Mouse (Mus musculus) gastrocnemius, adult 8-10 months (tissue): Measurements from ENCODE around the gene Shbg. TPM values are rescaled to one million over a fixed set of nuclear protein-coding genes. Genes with fewer than 3 reads are reported as not detected.

Experiments
- DNase-seq, 2 experiments: peaks; one replicate each; pipeline ENCODE4 v3.0.0; 2022; ENCODE audit warnings: low spot score in 2 of 2
- total RNA-seq, 4 experiments: library from RNA; stranded (reverse); gene quantifications; 2 replicates each; pipeline ENCODE4 v1.2.4; 2022

The Shbg gene
- total RNA-seq = not detected

GRCm38 (mm10) chr11:69617805-69618204 is at the start of gene Shbg:
Shbg (minus strand) TSS chr11:69617905.
- no peak for DNase-seq

GRCm38 (mm10) chr11:69666665-69667005 is 48.9 kb upstream of the Shbg start:
- DNase-seq = no peak

- no peak for DNase-seq
Measured at GRCm38 (mm10) chr11:69665961-69666664, 48.4 kb upstream of the Shbg start, which contains the start of gene Cd68. Cd68 (minus strand) TSS chr11:69666153.

GRCm38 (mm10) chr11:69665457-69665960 is 47.8 kb upstream of the Shbg start:
- no peak for DNase-seq

GRCm38 (mm10) chr11:69664841-69665240 is 47.1 kb upstream of the Shbg start:
- no peak for DNase-seq

- no peak for DNase-seq
Measured at GRCm38 (mm10) chr11:69663795-69664194, 46.1 kb upstream of the Shbg start.

GRCm38 (mm10) chr11:69662967-69663671 is 45.4 kb upstream of the Shbg start:
- no peak for DNase-seq

GRCm38 (mm10) chr11:69662213-69662966 is 44.7 kb upstream of the Shbg start, which contains the start of gene Mpdu1:
Mpdu1 (minus strand) TSS chr11:69662642.
- peak; percentile 85 to 92 for DNase-seq

- no peak for DNase-seq
Measured at GRCm38 (mm10) chr11:69661221-69661881, 43.6 kb upstream of the Shbg start.

GRCm38 (mm10) chr11:69657462-69657881 is 39.8 kb upstream of the Shbg start:
- DNase-seq = no peak

- DNase-seq = no peak
Measured at GRCm38 (mm10) chr11:69656617-69657461, 39.1 kb upstream of the Shbg start.

GRCm38 (mm10) chr11:69656065-69656455 is 38.4 kb upstream of the Shbg start:
- no peak for DNase-seq

- DNase-seq = no peak
Measured at GRCm38 (mm10) chr11:69655264-69656064, 37.8 kb upstream of the Shbg start, which contains the start of gene Sox15. Sox15 (plus strand) TSS chr11:69655314.

- DNase-seq = no peak
Measured at GRCm38 (mm10) chr11:69654760-69655159, 37.1 kb upstream of the Shbg start.

- no peak for DNase-seq
Measured at GRCm38 (mm10) chr11:69653399-69653798, 35.7 kb upstream of the Shbg start.

GRCm38 (mm10) chr11:69645860-69646259 is 28.2 kb upstream of the Shbg start:
- DNase-seq = no peak

- no peak for DNase-seq
Measured at GRCm38 (mm10) chr11:69635471-69635870, 17.8 kb upstream of the Shbg start.

- peak; percentile 54 to 63 for DNase-seq
Measured at GRCm38 (mm10) chr11:69633128-69633866, 15.6 kb upstream of the Shbg start.
